Mouse (Mus musculus) lung, embryonic 14.5 days (tissue): ENCODE measurements at regions not wholly inside any gene's neighbourhood (a gene's known extent, or its start where the extent isn't known, plus 50 kb on each side); places are given as distances from the start of the nearest gene placed in this dataset.

Experiments used
- ATAC-seq: fragments of 200-750 bp; cut with Nextera tagmentation; 2 replicates; pipeline ENCODE4 v1.8.0; 2017; ENCODE audit warnings: mild to moderate bottlenecking, moderate TSS enrichment, moderate library complexity; ENCODE audit not compliant: insufficient read depth
- DNase-seq: peaks from one replicate; pipeline ENCODE4 v3.0.0-alpha.2; 2015
- H3K27ac ChIP-seq: fragments of 300-500 bp; sonication (generic); 2 replicates; pipeline ENCODE4 v1.5.1; 2014; ENCODE audit warnings: low read depth, mild to moderate bottlenecking, moderate library complexity
- H3K27me3 ChIP-seq: fragments of 300-500 bp; sonication (generic); 2 replicates; pipeline ENCODE4 v1.6.1; 2014; ENCODE audit warnings: low read length, control low read depth; ENCODE audit not compliant: insufficient read depth
- H3K36me3 ChIP-seq: fragments of 300-500 bp; sonication (generic); 2 replicates; pipeline ENCODE4 v1.6.1; 2014; ENCODE audit warnings: control low read depth; ENCODE audit not compliant: insufficient read depth
- H3K4me1 ChIP-seq: fragments of 300-500 bp; sonication (generic); 2 replicates; pipeline ENCODE4 v1.6.1; 2014; ENCODE audit warnings: antibody characterized with exemption, control low read depth; ENCODE audit not compliant: insufficient read depth
- H3K4me2 ChIP-seq: fragments of 300-500 bp; sonication (generic); 2 replicates; pipeline ENCODE4 v1.6.1; 2014; ENCODE audit warnings: mild to moderate bottlenecking
- H3K4me3 ChIP-seq: fragments of 300-500 bp; sonication (generic); 2 replicates; pipeline ENCODE4 v1.5.1; 2014; ENCODE audit warnings: low read depth, low read length
- H3K9ac ChIP-seq: fragments of 300-500 bp; sonication (generic); 2 replicates; pipeline ENCODE4 v1.6.1; 2014
- H3K9me3 ChIP-seq: fragments of 300-500 bp; sonication (generic); 2 replicates; pipeline ENCODE4 v1.6.1; 2016; ENCODE audit warnings: low read depth, low read length, control low read depth
- CTCF ChIP-seq: IDR thresholded peaks from 2 replicates; pipeline ENCODE4 v1.5.1; 2016; ENCODE audit warnings: antibody characterized with exemption, low read depth
- WGBS: fragments of 180-500 bp; shearing (Covaris S2); extraction: QIAGEN DNeasy Blood & Tissue Kit; methylation state at CpG from one replicate; pipeline ENCODE4 v1.1.7; 2014; 5-methylcytosine and 5-hydroxymethylcytosine counted together

- H3K4me2 ChIP-seq: no peak overlapping the region
- H3K27ac ChIP-seq: no peak overlapping the region
- no peaks in the 10 kb centered on the region for H3K36me3 ChIP-seq
- DNase-seq: no peak
- H3K9me3 ChIP-seq: no peaks in the 10 kb centered on the region
- 71% methylated on average over 2 of the region's 2 CpGs for WGBS
- no peak for TF ChIP-seq CTCF
- H3K4me1 ChIP-seq: no peaks in the 10 kb centered on the region
- H3K4me3 ChIP-seq: no peak overlapping the region
- no peak overlapping the region for H3K9ac ChIP-seq
- ATAC-seq: no peak
- no peaks in the 10 kb centered on the region for H3K27me3 ChIP-seq
These were observed 213.4 kb downstream of the H2al1j start for GRCm38 (mm10) chrX:11541011-11541410.

- TF ChIP-seq CTCF: no peak
These were observed 222.7 kb downstream of the H2al1j start for GRCm38 (mm10) chrX:11550164-11550851.

GRCm38 (mm10) chrX:11552177-11552576 lies 224.6 kb downstream of the H2al1j start:
- peak; percentile 60 for DNase-seq
- 40% methylated on average over 5 of the region's 5 CpGs for WGBS
- Histone ChIP-seq H3K4me3 (no peak overlapping the region), H3K27me3 (no peaks in the 10 kb centered on the region), H3K36me3 (no peaks in the 10 kb centered on the region), H3K4me1 (no peaks in the 10 kb centered on the region; the same call in 1 of the 2 replicates), H3K9ac (no peak overlapping the region), H3K4me2 (no peak overlapping the region), H3K9me3 (no peaks in the 10 kb centered on the region), H3K27ac (no peak overlapping the region)
- peak; percentile 50; the same call in 1 of the 2 replicates for ATAC-seq
- no peak for TF ChIP-seq CTCF

More at GRCm38 (mm10) chrX:11550164-11550851, 222.7 kb downstream of the H2al1j start:
- Histone ChIP-seq H3K4me2 (no peak overlapping the region), H3K4me3 (no peak overlapping the region), H3K9ac (no peak overlapping the region), H3K4me1 (no peaks in the 10 kb centered on the region; the same call in 1 of the 2 replicates), H3K27ac (no peak overlapping the region), H3K36me3 (no peaks in the 10 kb centered on the region), H3K27me3 (no peaks in the 10 kb centered on the region), H3K9me3 (no peaks in the 10 kb centered on the region)
- ATAC-seq (peak; percentile 63; the same call in 1 of the 2 replicates), DNase-seq (peak; percentile 68)
- 20% methylated on average over 12 of the region's 12 CpGs for WGBS

DNA sequence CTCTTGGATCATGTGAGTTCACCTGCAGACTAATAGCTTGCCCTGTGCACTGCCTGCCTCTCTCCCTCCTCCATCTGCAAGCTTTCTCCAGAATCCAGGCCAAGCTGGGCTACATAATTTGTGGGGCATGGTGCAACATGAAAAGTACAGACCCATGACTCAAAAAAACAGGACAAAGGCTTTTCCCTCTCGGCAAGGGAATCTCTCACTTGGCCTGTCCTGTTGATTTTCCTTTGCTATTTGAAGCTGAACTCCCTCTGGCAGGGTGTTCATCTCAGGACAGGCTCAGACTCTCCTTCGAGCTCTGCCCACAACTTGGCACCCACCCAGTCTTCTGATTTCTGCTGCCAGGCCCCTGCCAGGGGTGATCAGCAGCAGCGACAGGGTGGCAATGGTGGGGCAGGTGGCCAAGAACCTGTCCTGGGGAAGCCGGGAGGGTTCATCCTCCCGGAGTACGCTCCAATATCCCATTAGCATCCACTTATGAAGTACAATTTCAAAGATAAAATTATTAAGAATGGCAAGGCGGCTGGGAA lies 227.5 kb downstream of the H2al1j start:
- Histone ChIP-seq H3K9ac (no peak overlapping the region), H3K27ac (no peak overlapping the region), H3K36me3 (no peaks in the 10 kb centered on the region), H3K9me3 (no peaks in the 10 kb centered on the region), H3K4me3 (no peak overlapping the region), H3K27me3 (no peaks in the 10 kb centered on the region), H3K4me2 (no peak overlapping the region), H3K4me1 (no peaks in the 10 kb centered on the region; the same call in 1 of the 2 replicates)
- DNase-seq (no peak), ATAC-seq (no peak)
- WGBS: 72% methylated on average over 7 of the region's 7 CpGs
- TF ChIP-seq CTCF: no peak

- Histone ChIP-seq H3K4me1 (no peaks in the 10 kb centered on the region), H3K4me2 (no peak overlapping the region), H3K9ac (no peak overlapping the region), H3K27me3 (no peaks in the 10 kb centered on the region), H3K9me3 (no peaks in the 10 kb centered on the region), H3K4me3 (no peak overlapping the region), H3K27ac (no peak overlapping the region), H3K36me3 (no peaks in the 10 kb centered on the region)
- no peak for TF ChIP-seq CTCF
- 69% methylated on average over 2 of the region's 2 CpGs for WGBS
- DNase-seq (no peak), ATAC-seq (no peak)
These were observed 230.6 kb downstream of the H2al1j start for GRCm38 (mm10) chrX:11558260-11558659.

GRCm38 (mm10) chrX:11560550-11561276 lies 233.1 kb downstream of the H2al1j start:
- H3K4me1 ChIP-seq: no peaks in the 10 kb centered on the region
- H3K4me3 ChIP-seq: no peak overlapping the region
- no peak for TF ChIP-seq CTCF
- WGBS: 33% methylated on average over 17 of the region's 17 CpGs
- ATAC-seq (peak; percentile 38; the same call in 1 of the 2 replicates), DNase-seq (peak; percentile 51)
- H3K4me2 ChIP-seq: peak overlapping the region; percentile 36; the same call in 1 of the 2 replicates
- no peak overlapping the region for H3K9ac ChIP-seq
- H3K9me3 ChIP-seq: no peaks in the 10 kb centered on the region
- H3K27ac ChIP-seq: no peak overlapping the region
- no peaks in the 10 kb centered on the region for H3K36me3 ChIP-seq
- no peaks in the 10 kb centered on the region for H3K27me3 ChIP-seq

DNA sequence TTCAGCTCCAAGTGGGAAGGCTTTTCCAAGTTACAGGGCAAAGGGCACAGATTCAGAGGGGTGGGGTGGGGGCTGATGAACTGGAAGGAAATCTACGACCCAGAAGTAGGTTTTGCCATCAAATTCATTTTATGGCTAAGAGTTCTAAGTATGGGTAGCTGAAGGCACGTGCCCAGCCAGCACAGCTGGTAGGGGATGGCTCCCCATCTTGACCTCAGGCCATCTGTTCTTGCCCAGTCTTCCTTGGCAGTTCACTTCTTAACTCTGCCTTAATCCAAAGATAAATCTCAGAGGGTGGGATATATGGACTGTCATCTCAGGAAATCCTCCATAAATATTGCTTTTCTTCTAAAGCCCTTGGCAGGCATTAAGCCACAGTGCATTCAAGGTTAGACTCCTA lies 238.3 kb downstream of the H2al1j start:
- ATAC-seq (no peak; the same call in 1 of the 2 replicates), DNase-seq (no peak)
- H3K36me3 ChIP-seq: no peaks in the 10 kb centered on the region
- no peaks in the 10 kb centered on the region for H3K9me3 ChIP-seq
- TF ChIP-seq CTCF: no peak
- 41% methylated on average over 2 of the region's 2 CpGs for WGBS
- H3K9ac ChIP-seq: no peak overlapping the region
- no peak overlapping the region for H3K27ac ChIP-seq
- no peak overlapping the region for H3K4me2 ChIP-seq
- no peaks in the 10 kb centered on the region for H3K27me3 ChIP-seq
- H3K4me1 ChIP-seq: no peaks in the 10 kb centered on the region
- no peak overlapping the region for H3K4me3 ChIP-seq
